Mouse (Mus musculus) brain, embryonic 14.5 days (tissue): ENCODE results near the gene Fxyd4.

Source experiments
- CTCF ChIP-seq: fragments of 200-500 bp; IDR thresholded peaks from 2 replicates; pipeline ENCODE4 v1.5.1; 2012; ENCODE audit warnings: inconsistent platforms, mild to moderate bottlenecking, moderate library complexity, borderline replicate concordance; ENCODE audit not compliant: insufficient read depth, insufficient read length; ENCODE audit errors: extremely low read depth
- POLR2A ChIP-seq: fragments of 200-500 bp; IDR thresholded peaks from 2 replicates; pipeline ENCODE4 v1.6.1; 2012; ENCODE audit warnings: mild to moderate bottlenecking, inconsistent platforms, borderline replicate concordance; ENCODE audit not compliant: poor library complexity, insufficient read depth, insufficient read length, severe bottlenecking; ENCODE audit errors: extremely low read depth

GRCm38 (mm10) chr6:117956851-117957501, 19.5 kb upstream of the Fxyd4 start:
- no peak for TF ChIP-seq CTCF
- no peak for TF ChIP-seq POLR2A
